Mouse (Mus musculus): ENCODE results near the gene Kcnab1. TPM values are rescaled to one million over a fixed set of nuclear protein-coding genes. Genes with fewer than 3 reads are reported as not detected.
A peak's percentile ranks its signal among the peaks of the same experiment; 100 is the strongest.

The Kcnab1 gene
- total RNA-seq, 1 experiment from 2014 or later = 1.7 TPM

GRCm38 (mm10) chr3:65405781-65406180 is 296.6 kb downstream of the Kcnab1 start:
- no peak for ATAC-seq (replicated peaks; ENCODE audit: low read depth, poor library complexity, severe bottlenecking)

GRCm38 (mm10) chr3:65407891-65408290 is 298.7 kb downstream of the Kcnab1 start:
- no peak for ATAC-seq (replicated peaks; ENCODE audit: low read depth, poor library complexity, severe bottlenecking)

GRCm38 (mm10) chr3:65416571-65416970 is 307.4 kb downstream of the Kcnab1 start:
- peak; percentile 52 for ATAC-seq (replicated peaks; ENCODE audit: low read depth, poor library complexity, severe bottlenecking)

GRCm38 (mm10) chr3:65417913-65418594 is 308.9 kb downstream of the Kcnab1 start:
- ATAC-seq (replicated peaks; ENCODE audit: low read depth, poor library complexity, severe bottlenecking) = peak; percentile 93

- ATAC-seq (replicated peaks; ENCODE audit: low read depth, poor library complexity, severe bottlenecking) = no peak
Measured at GRCm38 (mm10) chr3:65419706-65420105, 310.5 kb downstream of the Kcnab1 start.
